Mouse (Mus musculus) stomach, embryonic 14.5 days (tissue): ENCODE results near the gene Smad9. TPM values are rescaled to one million over a fixed set of nuclear protein-coding genes. Genes with fewer than 3 reads are reported as not detected.
"Not testable (repeated sequence)": the region's sequence is repeated elsewhere in the genome, so short reads cannot be mapped to it uniquely, and the experiment has no call there.

ENCODE experiments used
- ATAC-seq: fragments of 200-750 bp; cut with Nextera tagmentation; 2 replicates; pipeline ENCODE4 v1.8.0; 2017; ENCODE audit warnings: low read depth, moderate TSS enrichment; ENCODE audit not compliant: insufficient number of reproducible peaks, insufficient read depth, low FRiP score
- H3K27ac ChIP-seq: fragments of 300-500 bp; sonication (generic); 2 replicates; pipeline ENCODE4 v1.5.1; 2014; ENCODE audit warnings: mild to moderate bottlenecking, low read length, moderate library complexity, mixed read lengths
- H3K27me3 ChIP-seq: fragments of 300-500 bp; sonication (generic); 2 replicates; pipeline ENCODE4 v1.6.1; 2014; ENCODE audit warnings: low read length, control low read depth, mixed read lengths; ENCODE audit not compliant: control insufficient read depth, insufficient read depth
- H3K36me3 ChIP-seq: fragments of 300-500 bp; sonication (generic); 2 replicates; pipeline ENCODE4 v1.6.1; 2014; ENCODE audit warnings: mild to moderate bottlenecking, control low read depth, low read length, moderate library complexity, mixed read lengths; ENCODE audit not compliant: control insufficient read depth, insufficient read depth
- H3K4me1 ChIP-seq: fragments of 300-500 bp; sonication (generic); 2 replicates; pipeline ENCODE4 v1.6.1; 2014; ENCODE audit warnings: low read length, control low read depth, mixed read lengths; ENCODE audit not compliant: control insufficient read depth, insufficient read depth
- H3K4me2 ChIP-seq: fragments of 300-500 bp; sonication (generic); replicated peaks from 2 replicates; pipeline ENCODE4 v1.6.1; 2014; ENCODE audit warnings: low read depth, low read length, control low read depth
- H3K4me3 ChIP-seq: fragments of 300-500 bp; sonication (generic); 2 replicates; pipeline ENCODE4 v1.5.1; 2014; ENCODE audit warnings: low read depth, low read length, control low read depth
- H3K9ac ChIP-seq: fragments of 300-500 bp; sonication (generic); replicated peaks from 2 replicates; pipeline ENCODE4 v1.6.1; 2014; ENCODE audit warnings: low read depth, mild to moderate bottlenecking, control low read depth, low read length, moderate library complexity, mixed read lengths
- H3K9me3 ChIP-seq: fragments of 300-500 bp; sonication (generic); 2 replicates; pipeline ENCODE4 v1.6.1; 2016; ENCODE audit warnings: low read depth, low read length, control low read depth; ENCODE audit not compliant: control insufficient read depth
- WGBS: fragments of 180-500 bp; shearing (Covaris S2); extraction: QIAGEN DNeasy Blood & Tissue Kit; methylation state at CpG from one replicate; pipeline ENCODE4 v1.1.7; 2014; 5-methylcytosine and 5-hydroxymethylcytosine counted together
- polyA plus RNA-seq: library from polyadenylated mRNA; unstranded; fragments of >200 nt; fragmentation: Nextera tagmentation; extraction: Ambion mirVana; gene quantifications from 2 replicates; pipeline ENCODE4 v1.2.1, GENCODE M21; 2014

Smad9 gene
- polyA plus RNA-seq, 1 experiment from 2014 or later, result 3.2 TPM

DNA sequence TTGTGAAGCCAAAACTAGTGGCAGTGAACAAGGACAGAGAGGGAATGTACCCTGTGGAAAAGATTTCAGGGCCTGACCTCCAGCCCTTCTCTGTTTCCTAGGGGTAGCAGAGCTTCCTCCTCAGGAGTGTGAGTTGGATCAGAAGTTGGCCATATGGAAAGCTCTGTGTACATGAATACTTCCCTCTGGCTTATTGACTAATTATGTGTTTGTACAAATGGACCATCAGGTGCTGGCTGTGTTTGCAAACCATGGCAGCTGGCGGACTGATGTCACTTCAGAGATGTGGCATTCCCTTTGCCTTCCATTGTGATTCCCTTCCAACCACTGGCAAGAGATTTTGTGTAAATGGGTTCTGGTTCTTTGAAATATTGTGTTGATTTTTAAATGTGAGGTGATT lies 5.9 kb downstream of the Smad9 start:
- no peak overlapping the region for H3K4me2 ChIP-seq
- no peaks in the 10 kb centered on the region for H3K9me3 ChIP-seq
- H3K4me3 ChIP-seq, result no peak overlapping the region
- peaks cover 9% of the 10 kb centered on the region; the same call in 1 of the 2 replicates for H3K4me1 ChIP-seq
- H3K36me3 ChIP-seq, result no peaks in the 10 kb centered on the region
- H3K27ac ChIP-seq, result no peak overlapping the region
- H3K9ac ChIP-seq, result no peak overlapping the region
- 67% methylated on average over 1 of the region's 1 CpGs for WGBS
- ATAC-seq, result no peak
- H3K27me3 ChIP-seq, result no peaks in the 10 kb centered on the region

DNA sequence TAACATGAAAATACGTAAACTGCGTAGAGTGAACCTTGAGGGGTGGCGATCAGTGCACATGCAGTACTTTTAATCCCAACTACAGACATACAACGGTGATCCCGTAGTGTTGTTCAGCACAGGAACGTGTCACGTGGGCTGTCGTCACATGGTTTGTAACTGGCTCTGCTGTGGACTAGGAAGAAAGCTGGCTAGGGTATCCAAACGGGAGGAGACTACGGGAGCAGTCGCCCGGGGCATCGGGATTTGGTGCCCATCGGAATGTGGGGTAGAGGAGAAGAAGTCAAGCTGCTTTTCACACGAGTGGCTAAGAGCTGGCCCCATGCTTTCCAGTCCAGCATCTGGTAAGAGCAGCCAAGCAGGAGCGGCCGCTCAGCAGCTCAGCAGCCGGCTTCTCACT lies 9.0 kb downstream of the Smad9 start:
- H3K27me3 ChIP-seq, result no peaks in the 10 kb centered on the region
- H3K9me3 ChIP-seq, result no peaks in the 10 kb centered on the region
- no peak for ATAC-seq
- WGBS, result 69% methylated on average over 18 of the region's 18 CpGs
- no peak overlapping the region for H3K9ac ChIP-seq
- no peak overlapping the region for H3K4me3 ChIP-seq
- H3K36me3 ChIP-seq, result no peaks in the 10 kb centered on the region
- H3K4me1 ChIP-seq, result no peaks in the 10 kb centered on the region; the same call in 1 of the 2 replicates
- H3K27ac ChIP-seq, result no peak overlapping the region
- H3K4me2 ChIP-seq, result peak overlapping the region; percentile 18; the same call in 1 of the 2 replicates

DNA sequence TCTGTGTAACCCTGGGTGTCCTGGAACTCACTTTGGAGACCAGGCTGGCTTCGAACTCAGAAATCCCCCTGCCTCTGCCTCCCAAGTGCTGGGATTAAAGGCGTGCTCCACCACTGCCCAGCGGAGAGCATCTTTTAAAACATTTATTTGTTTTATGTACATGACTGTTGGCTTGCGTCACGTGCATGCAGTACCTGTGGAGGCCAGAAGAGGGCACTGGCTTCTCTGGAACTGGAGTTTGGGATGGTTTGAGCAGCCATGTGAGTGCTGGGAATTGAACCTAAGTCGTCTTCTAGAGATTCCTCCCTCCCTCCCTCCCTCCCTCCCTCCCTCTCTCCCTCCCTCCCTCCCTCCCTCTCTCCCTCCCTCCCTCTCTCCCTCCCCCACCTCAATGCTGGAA lies 10.1 kb downstream of the Smad9 start:
- peak overlapping the region; percentile 76; the same call in 1 of the 2 replicates for H3K27ac ChIP-seq
- not testable (repeated sequence) for H3K27me3 ChIP-seq, H3K9me3 ChIP-seq, H3K36me3 ChIP-seq, ATAC-seq, H3K9ac ChIP-seq, H3K4me3 ChIP-seq, H3K4me2 ChIP-seq, H3K4me1 ChIP-seq
- 85% methylated on average over 6 of the region's 6 CpGs for WGBS

GRCm38 (mm10) chr3:54766034-54766433 lies 10.7 kb downstream of the Smad9 start:
- ATAC-seq, result peak; percentile 31; the same call in 1 of the 2 replicates

DNA sequence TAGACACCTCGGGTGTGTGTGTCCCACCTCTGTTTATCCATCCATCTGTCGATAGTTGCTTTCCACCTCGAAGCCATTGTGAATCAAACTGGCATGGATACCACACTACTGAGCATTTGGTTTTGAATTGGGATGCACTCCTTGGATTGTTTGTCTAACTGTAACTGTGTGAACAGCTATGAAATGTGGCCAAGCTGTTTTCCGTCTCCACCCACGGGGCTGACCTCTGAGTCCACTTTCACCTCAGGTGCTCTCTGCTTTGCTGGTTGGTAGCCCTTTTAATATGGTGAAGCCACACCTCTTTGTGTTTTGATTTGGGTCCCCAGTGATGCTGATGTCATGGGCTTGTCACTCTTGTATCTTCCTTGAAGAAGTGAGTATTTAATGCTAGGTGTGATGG lies 11.4 kb downstream of the Smad9 start:
- Histone ChIP-seq H3K9me3 (no peaks in the 10 kb centered on the region), H3K36me3 (no peaks in the 10 kb centered on the region), H3K4me3 (no peak overlapping the region), H3K4me2 (0 out of 2 replicates have a peak overlapping the region, but pooled peaks have one; percentile 2), H3K9ac (no peak overlapping the region), H3K27me3 (no peaks in the 10 kb centered on the region), H3K27ac (peak overlapping the region; percentile 76; the same call in 1 of the 2 replicates), H3K4me1 (no peaks in the 10 kb centered on the region; the same call in 1 of the 2 replicates)
- 54% methylated on average over 5 of the region's 5 CpGs for WGBS
- ATAC-seq, result no peak

More at GRCm38 (mm10) chr3:54766034-54766433, 10.7 kb downstream of the Smad9 start:
- Histone ChIP-seq H3K4me1 (no peaks in the 10 kb centered on the region; the same call in 1 of the 2 replicates), H3K4me3 (no peak overlapping the region), H3K4me2 (0 out of 2 replicates have a peak overlapping the region, but pooled peaks have one; percentile 2), H3K27ac (peak overlapping the region; percentile 76; the same call in 1 of the 2 replicates), H3K9me3 (no peaks in the 10 kb centered on the region), H3K9ac (no peak overlapping the region), H3K36me3 (no peaks in the 10 kb centered on the region), H3K27me3 (no peaks in the 10 kb centered on the region)
- 42% methylated on average over 14 of the region's 14 CpGs for WGBS

GRCm38 (mm10) chr3:54768592-54768991 lies 13.2 kb downstream of the Smad9 start:
- Histone ChIP-seq H3K4me2 (no peak overlapping the region), H3K9me3 (no peaks in the 10 kb centered on the region), H3K36me3 (no peaks in the 10 kb centered on the region), H3K27ac (no peak overlapping the region), H3K4me1 (no peaks in the 10 kb centered on the region; the same call in 1 of the 2 replicates), H3K9ac (no peak overlapping the region), H3K4me3 (no peak overlapping the region), H3K27me3 (no peaks in the 10 kb centered on the region)
- WGBS, result 85% methylated on average over 8 of the region's 8 CpGs
- no peak for ATAC-seq

DNA sequence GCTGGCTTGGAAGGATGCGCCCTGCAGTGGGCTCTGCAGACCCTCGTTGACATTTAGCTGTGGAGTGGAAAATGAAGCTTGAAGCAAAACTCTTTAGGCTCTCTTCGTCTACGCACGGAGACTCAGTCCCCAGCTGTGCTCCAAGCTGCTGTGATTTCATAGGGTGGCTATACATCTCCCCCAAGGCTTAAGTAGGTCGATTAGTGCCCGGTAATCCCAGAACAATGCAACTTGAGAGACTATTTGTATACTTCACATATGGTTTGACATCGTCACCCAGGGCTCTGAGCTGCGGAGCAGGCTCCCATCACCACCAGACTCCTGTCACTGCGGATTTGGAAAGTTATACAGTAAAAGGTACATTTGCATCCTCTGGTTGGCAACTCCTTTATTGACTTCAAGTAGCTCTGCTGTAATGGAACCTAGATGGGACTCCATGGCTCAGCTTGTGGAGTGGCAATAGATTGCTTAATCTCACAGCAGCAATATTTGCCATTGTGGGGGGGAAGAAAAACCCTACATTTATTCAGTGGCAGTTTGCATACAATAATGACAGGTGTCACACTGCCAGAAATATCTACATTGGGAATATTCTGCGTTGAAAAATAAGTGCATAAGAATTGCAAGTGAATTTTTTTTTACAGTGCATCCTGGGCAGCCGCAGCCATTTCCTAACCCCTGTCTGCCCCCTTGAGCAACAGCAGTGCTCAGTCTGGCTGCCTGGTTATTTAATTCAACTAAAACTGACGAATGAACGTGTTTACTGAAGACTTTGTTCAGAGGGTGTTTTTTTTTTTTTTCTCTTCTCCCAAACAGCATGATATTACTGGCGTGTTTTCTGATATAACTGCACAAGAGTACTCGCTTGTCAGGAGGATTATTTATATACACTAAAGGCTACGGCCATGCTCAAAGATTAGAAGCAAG lies 14.2 kb downstream of the Smad9 start:
- H3K27me3 ChIP-seq, result no peaks in the 10 kb centered on the region
- H3K27ac ChIP-seq, result no peak overlapping the region; the same call in 1 of the 2 replicates
- H3K4me2 ChIP-seq, result no peak overlapping the region
- no peaks in the 10 kb centered on the region; the same call in 1 of the 2 replicates for H3K4me1 ChIP-seq
- H3K36me3 ChIP-seq, result no peaks in the 10 kb centered on the region
- no peaks in the 10 kb centered on the region for H3K9me3 ChIP-seq
- WGBS, result 60% methylated on average over 17 of the region's 17 CpGs
- H3K4me3 ChIP-seq, result no peak overlapping the region
- ATAC-seq, result no peak
- no peak overlapping the region for H3K9ac ChIP-seq

DNA sequence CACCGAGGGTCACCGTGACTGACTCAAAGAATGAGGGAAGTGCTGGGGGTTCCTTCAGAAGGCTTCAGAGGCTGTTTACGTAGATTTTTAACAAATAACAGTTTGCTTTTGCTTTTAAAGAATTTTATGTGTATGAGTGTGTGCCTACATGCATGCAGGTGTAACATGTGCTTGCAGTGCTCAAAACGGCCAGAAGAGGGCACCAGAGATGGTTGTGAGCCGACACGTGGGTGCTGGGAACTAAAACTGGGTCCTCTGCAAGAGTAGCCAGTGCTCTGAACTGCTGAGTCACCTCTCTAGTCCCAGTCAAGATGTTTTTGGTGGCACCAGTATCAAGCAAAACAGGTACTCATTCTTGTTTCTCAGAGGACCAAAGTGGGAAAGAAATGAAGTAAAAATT lies 18.2 kb downstream of the Smad9 start:
- 86% methylated on average over 6 of the region's 6 CpGs for WGBS
- H3K4me2 ChIP-seq, result no peak overlapping the region

More for the DNA sequence above, 18.2 kb downstream of the Smad9 start:
- no peak overlapping the region for H3K27ac ChIP-seq
- no peak overlapping the region for H3K9ac ChIP-seq
- H3K4me1 ChIP-seq, result peaks cover 6% of the 10 kb centered on the region; the same call in 1 of the 2 replicates
- no peak for ATAC-seq
- H3K36me3 ChIP-seq, result no peaks in the 10 kb centered on the region
- H3K27me3 ChIP-seq, result no peaks in the 10 kb centered on the region
- no peaks in the 10 kb centered on the region for H3K9me3 ChIP-seq
- H3K4me3 ChIP-seq, result no peak overlapping the region
